Mouse (Mus musculus) kidney, embryonic 14.5 days (tissue): ENCODE results near the gene Ncbp2. TPM values are rescaled to one million over a fixed set of nuclear protein-coding genes. Genes with fewer than 3 reads are reported as not detected.
A peak's percentile ranks its signal among the peaks of the same experiment; 100 is the strongest.

Source experiments
- ATAC-seq: fragments of 200-750 bp; cut with Nextera tagmentation; 2 replicates; pipeline ENCODE4 v1.8.0; 2017; ENCODE audit warnings: moderate number of reproducible peaks, mild to moderate bottlenecking, moderate TSS enrichment, moderate library complexity; ENCODE audit not compliant: low FRiP score, low TSS enrichment
- H3K27ac ChIP-seq: fragments of 300-500 bp; sonication (generic); 2 replicates; pipeline ENCODE4 v1.5.1; 2014; ENCODE audit warnings: low read depth, mild to moderate bottlenecking, low read length, moderate library complexity, mixed read lengths
- H3K27me3 ChIP-seq: fragments of 300-500 bp; sonication (generic); 2 replicates; pipeline ENCODE4 v1.6.1; 2014; ENCODE audit warnings: mild to moderate bottlenecking, low read length; ENCODE audit not compliant: control insufficient read depth, insufficient read depth
- H3K36me3 ChIP-seq: fragments of 300-500 bp; sonication (generic); 2 replicates; pipeline ENCODE4 v1.6.1; 2014; ENCODE audit warnings: low read length, mixed read lengths; ENCODE audit not compliant: control insufficient read depth, insufficient read depth
- H3K4me1 ChIP-seq: fragments of 300-500 bp; sonication (generic); 2 replicates; pipeline ENCODE4 v1.6.1; 2014; ENCODE audit warnings: low read length, mixed read lengths; ENCODE audit not compliant: control insufficient read depth, insufficient read depth
- H3K4me2 ChIP-seq: fragments of 300-500 bp; sonication (generic); replicated peaks from 2 replicates; pipeline ENCODE4 v1.6.1; 2014; ENCODE audit warnings: low read depth, mild to moderate bottlenecking, low read length
- H3K4me3 ChIP-seq: fragments of 300-500 bp; sonication (generic); 2 replicates; pipeline ENCODE4 v1.5.1; 2014; ENCODE audit warnings: mild to moderate bottlenecking, low read length
- H3K9ac ChIP-seq: fragments of 300-500 bp; sonication (generic); 2 replicates; pipeline ENCODE4 v1.6.1; 2014; ENCODE audit warnings: low read depth, mild to moderate bottlenecking, low read length, moderate library complexity
- H3K9me3 ChIP-seq: fragments of 300-500 bp; sonication (generic); 2 replicates; pipeline ENCODE4 v1.6.1; 2016; ENCODE audit warnings: low read length; ENCODE audit not compliant: control insufficient read depth
- WGBS: fragments of 180-500 bp; shearing (Covaris S2); extraction: QIAGEN DNeasy Blood & Tissue Kit; methylation state at CpG from one replicate; pipeline ENCODE4 v1.1.7; 2014; 5-methylcytosine and 5-hydroxymethylcytosine counted together
- polyA plus RNA-seq: library from polyadenylated mRNA; unstranded; fragments of >200 nt; fragmentation: Nextera tagmentation; extraction: Ambion mirVana; gene quantifications from 2 replicates; pipeline ENCODE4 v1.2.1, GENCODE M21; 2014

Gene Ncbp2
- polyA plus RNA-seq, 1 experiment from 2014 or later: 123 TPM

GRCm38 (mm10) chr16:31932840-31933697 is 15.2 kb upstream of the Ncbp2 start:
- H3K27ac ChIP-seq: no peak overlapping the region
- no peaks in the 10 kb centered on the region for H3K36me3 ChIP-seq
- no peaks in the 10 kb centered on the region for H3K9me3 ChIP-seq
- peaks cover 34% of the 10 kb centered on the region for H3K27me3 ChIP-seq
- 1% methylated on average over 50 of the region's 50 CpGs for WGBS
- peaks cover 14% of the 10 kb centered on the region for H3K4me1 ChIP-seq
- peak overlapping the region; percentile 59 for H3K9ac ChIP-seq
- H3K4me2 ChIP-seq: peak overlapping the region; percentile 94
- ATAC-seq: peak; percentile 94
- H3K4me3 ChIP-seq: peak overlapping the region; percentile 52

GRCm38 (mm10) chr16:31933751-31934549 is 14.4 kb upstream of the Ncbp2 start, which contains the start of gene Pigz:
Gene Pigz, plus strand, starts transcription at chr16:31933851.
- Histone ChIP-seq H3K9ac (peak within 1 kb of the TSS; percentile 59), H3K36me3 (no peaks in the 10 kb centered on the region), H3K4me1 (peaks cover 14% of the 10 kb centered on the region), H3K27me3 (peaks cover 34% of the 10 kb centered on the region), H3K4me3 (peak within 1 kb of the TSS; percentile 52), H3K4me2 (peak within 1 kb of the TSS; percentile 94), H3K9me3 (no peaks in the 10 kb centered on the region), H3K27ac (no peak within 1 kb of the TSS)
- 7% methylated on average over 42 of the region's 42 CpGs for WGBS
- ATAC-seq: no peak; the same call in 1 of the 2 replicates

GRCm38 (mm10) chr16:31934550-31935010 is 13.7 kb upstream of the Ncbp2 start:
- peak overlapping the region; percentile 32 for H3K4me3 ChIP-seq
- ATAC-seq: no peak
- no peaks in the 10 kb centered on the region for H3K9me3 ChIP-seq
- H3K27me3 ChIP-seq: peaks cover 34% of the 10 kb centered on the region
- 19% methylated on average over 13 of the region's 13 CpGs for WGBS
- H3K27ac ChIP-seq: no peak overlapping the region
- H3K36me3 ChIP-seq: no peaks in the 10 kb centered on the region
- H3K9ac ChIP-seq: no peak overlapping the region
- peak overlapping the region; percentile 49 for H3K4me2 ChIP-seq
- H3K4me1 ChIP-seq: peaks cover 14% of the 10 kb centered on the region

GRCm38 (mm10) chr16:31935091-31935979 is 13.0 kb upstream of the Ncbp2 start:
- no peak for ATAC-seq
- Histone ChIP-seq H3K27ac (no peak overlapping the region), H3K4me3 (peak overlapping the region; percentile 32), H3K27me3 (peaks cover 34% of the 10 kb centered on the region), H3K4me1 (peaks cover 14% of the 10 kb centered on the region), H3K9me3 (no peaks in the 10 kb centered on the region), H3K4me2 (peak overlapping the region; percentile 49), H3K9ac (peak overlapping the region; percentile 18; the same call in 1 of the 2 replicates), H3K36me3 (no peaks in the 10 kb centered on the region)
- 5% methylated on average over 36 of the region's 36 CpGs for WGBS

- no peak for ATAC-seq
- no peak overlapping the region for H3K27ac ChIP-seq
- H3K4me1 ChIP-seq: peaks cover 14% of the 10 kb centered on the region
- H3K27me3 ChIP-seq: peaks cover 34% of the 10 kb centered on the region
- no peak overlapping the region for H3K4me3 ChIP-seq
- H3K9me3 ChIP-seq: no peaks in the 10 kb centered on the region
- WGBS: 81% methylated on average over 4 of the region's 4 CpGs
- H3K9ac ChIP-seq: no peak overlapping the region
- no peaks in the 10 kb centered on the region for H3K36me3 ChIP-seq
- H3K4me2 ChIP-seq: no peak overlapping the region
Observed at GRCm38 (mm10) chr16:31936568-31936967, 11.7 kb upstream of the Ncbp2 start.

GRCm38 (mm10) chr16:31938856-31939255 is 9.5 kb upstream of the Ncbp2 start:
- no peaks in the 10 kb centered on the region for H3K36me3 ChIP-seq
- peaks cover 27% of the 10 kb centered on the region for H3K27me3 ChIP-seq
- no peaks in the 10 kb centered on the region for H3K9me3 ChIP-seq
- ATAC-seq: no peak
- H3K9ac ChIP-seq: no peak overlapping the region
- H3K4me2 ChIP-seq: no peak overlapping the region
- WGBS: 74% methylated on average over 6 of the region's 6 CpGs
- H3K27ac ChIP-seq: no peak overlapping the region
- H3K4me3 ChIP-seq: no peak overlapping the region
- peaks cover 11% of the 10 kb centered on the region for H3K4me1 ChIP-seq

- WGBS: 68% methylated on average over 2 of the region's 2 CpGs
- ATAC-seq: no peak
- Histone ChIP-seq H3K27me3 (peaks cover 11% of the 10 kb centered on the region), H3K4me3 (no peak overlapping the region), H3K9me3 (no peaks in the 10 kb centered on the region), H3K36me3 (no peaks in the 10 kb centered on the region), H3K9ac (no peak overlapping the region), H3K27ac (no peak overlapping the region), H3K4me1 (no peaks in the 10 kb centered on the region), H3K4me2 (no peak overlapping the region)
Observed at GRCm38 (mm10) chr16:31940586-31940985, 7.7 kb upstream of the Ncbp2 start.

GRCm38 (mm10) chr16:31943980-31944379 is 4.3 kb upstream of the Ncbp2 start:
- ATAC-seq: peak; percentile 34
- no peak overlapping the region for H3K4me2 ChIP-seq
- no peaks in the 10 kb centered on the region for H3K9me3 ChIP-seq
- H3K27ac ChIP-seq: no peak overlapping the region
- no peak overlapping the region for H3K4me3 ChIP-seq
- H3K27me3 ChIP-seq: no peaks in the 10 kb centered on the region
- 0 out of 2 replicates have a peak, but pooled peaks cover 3% of the 10 kb centered on the region for H3K36me3 ChIP-seq
- peak overlapping the region; percentile 18; the same call in 1 of the 2 replicates for H3K9ac ChIP-seq
- H3K4me1 ChIP-seq: peaks cover 10% of the 10 kb centered on the region; the same call in 1 of the 2 replicates
- 4% methylated on average over 10 of the region's 10 CpGs for WGBS
